Mouse (Mus musculus): ENCODE results near the gene Dapk2.

The Dapk2 gene

DNA sequence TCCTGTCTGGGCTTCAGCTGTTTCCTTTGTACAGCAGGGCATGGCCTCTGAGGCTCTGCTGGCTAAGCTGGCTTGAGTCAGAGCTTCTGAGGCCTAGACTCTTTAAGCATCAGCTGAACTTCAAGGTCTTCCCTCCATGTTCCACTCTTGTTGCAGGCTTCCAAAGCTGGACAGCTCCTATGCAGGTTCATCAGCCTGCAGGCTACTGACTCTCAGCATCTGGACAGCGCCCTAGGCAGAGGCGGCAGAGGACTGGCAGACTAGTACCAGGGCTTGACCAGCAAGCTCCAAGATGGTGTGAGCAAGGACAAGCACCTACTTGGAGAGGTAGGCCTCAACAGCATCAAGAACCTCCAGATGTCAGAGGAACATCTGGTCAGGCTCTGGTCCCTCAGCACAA is 149.3 kb downstream of the Dapk2 start:
- DNase-seq (ENCODE audit: low spot score) = peak; percentile 21

GRCm38 (mm10) chr9:66308741-66309140 is 150.7 kb downstream of the Dapk2 start:
- no peak for DNase-seq (ENCODE audit: low spot score)

DNA sequence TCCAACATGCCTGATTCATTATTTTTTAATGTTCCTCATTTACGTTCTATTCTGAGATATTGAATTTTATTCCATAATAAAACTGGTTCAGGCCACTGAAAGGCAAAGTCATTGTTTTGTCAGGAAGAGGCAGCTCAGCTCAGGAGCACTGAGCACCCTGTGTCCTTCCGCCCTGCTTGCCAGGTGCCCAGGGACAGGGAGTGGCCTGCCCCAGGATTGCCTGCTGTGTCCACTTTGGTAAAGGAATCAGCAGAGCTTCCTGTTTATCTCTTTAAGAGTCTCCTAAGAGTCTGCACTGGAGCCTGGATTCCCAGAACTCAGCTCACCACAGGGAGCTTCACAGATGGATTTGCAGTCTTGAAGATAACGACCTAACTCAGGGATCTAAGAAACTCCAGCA is 153.4 kb downstream of the Dapk2 start:
- DNase-seq (ENCODE audit: low spot score) = peak; percentile 10

GRCm38 (mm10) chr9:66316603-66317002 is 158.6 kb downstream of the Dapk2 start:
- no peak for DNase-seq (ENCODE audit: low spot score)
